Mouse (Mus musculus) hindbrain, embryonic 13.5 days (tissue): ENCODE measurements around the gene Armcx3. TPM values are rescaled to one million over a fixed set of nuclear protein-coding genes. Genes with fewer than 3 reads are reported as not detected.
A peak's percentile ranks its signal among the peaks of the same experiment; 100 is the strongest.
"Not testable (repeated sequence)": the region's sequence is repeated elsewhere in the genome, so short reads cannot be mapped to it uniquely, and the experiment has no call there.

ENCODE experiments used
- ATAC-seq: fragments of 200-750 bp; cut with Nextera tagmentation; 2 replicates; pipeline ENCODE4 v1.8.0; 2017; ENCODE audit warnings: moderate TSS enrichment; ENCODE audit not compliant: low FRiP score
- H3K27ac ChIP-seq: fragments of 300-500 bp; sonication (generic); 2 replicates; pipeline ENCODE4 v1.5.1; 2015; ENCODE audit warnings: inconsistent platforms, mild to moderate bottlenecking, moderate library complexity
- H3K27me3 ChIP-seq: fragments of 300-500 bp; sonication (generic); 2 replicates; pipeline ENCODE4 v1.6.1; 2015; ENCODE audit warnings: mild to moderate bottlenecking, inconsistent platforms
- H3K36me3 ChIP-seq: fragments of 300-500 bp; sonication (generic); 2 replicates; pipeline ENCODE4 v1.6.1; 2015; ENCODE audit warnings: mild to moderate bottlenecking, inconsistent platforms
- H3K4me1 ChIP-seq: fragments of 300-500 bp; sonication (generic); replicated peaks from 2 replicates; pipeline ENCODE4 v1.6.1; 2015; ENCODE audit warnings: inconsistent platforms
- H3K4me2 ChIP-seq: fragments of 300-500 bp; sonication (generic); 2 replicates; pipeline ENCODE4 v1.6.1; 2015; ENCODE audit warnings: inconsistent platforms, mild to moderate bottlenecking, moderate library complexity
- H3K4me3 ChIP-seq: fragments of 300-500 bp; sonication (generic); 2 replicates; pipeline ENCODE4 v1.5.1; 2015; ENCODE audit warnings: mild to moderate bottlenecking, inconsistent platforms
- H3K9ac ChIP-seq: fragments of 300-500 bp; sonication (generic); 2 replicates; pipeline ENCODE4 v1.6.1; 2015; ENCODE audit warnings: mild to moderate bottlenecking, inconsistent platforms
- H3K9me3 ChIP-seq: fragments of 300-500 bp; sonication (generic); 2 replicates; pipeline ENCODE4 v1.6.1; 2016; ENCODE audit warnings: inconsistent platforms
- WGBS: fragments of 180-500 bp; shearing (Covaris S2); methylation state at CpG from one replicate; pipeline ENCODE4 v1.1.7; 2015; 5-methylcytosine and 5-hydroxymethylcytosine counted together
- microRNA-seq: library from miRNA; unstranded; fragments of <30 nt; microRNA quantifications from one replicate; pipeline ENCODE4, GENCODE M21; 2016
- polyA plus RNA-seq: library from polyadenylated mRNA; unstranded; fragments of >200 nt; fragmentation: Nextera tagmentation; extraction: Ambion mirVana; gene quantifications from 2 replicates; pipeline ENCODE4 v1.2.1, GENCODE M21; 2015

Gene Armcx3
- polyA plus RNA-seq, 1 experiment from 2014 or later: 74.6 TPM

- H3K9me3 ChIP-seq: no peaks in the 10 kb centered on the region
- no peaks in the 10 kb centered on the region for H3K36me3 ChIP-seq
- no peak for ATAC-seq
- H3K4me3 ChIP-seq: no peak overlapping the region
- peaks cover 28% of the 10 kb centered on the region for H3K27me3 ChIP-seq
- peaks cover 10% of the 10 kb centered on the region for H3K4me1 ChIP-seq
- no peak overlapping the region for H3K4me2 ChIP-seq
- 31% methylated on average over 4 of the region's 4 CpGs for WGBS
- no peak overlapping the region for H3K9ac ChIP-seq
- H3K27ac ChIP-seq: no peak overlapping the region
Measured at GRCm38 (mm10) chrX:134752584-134752983, 3.8 kb upstream of the Armcx3 start.

DNA sequence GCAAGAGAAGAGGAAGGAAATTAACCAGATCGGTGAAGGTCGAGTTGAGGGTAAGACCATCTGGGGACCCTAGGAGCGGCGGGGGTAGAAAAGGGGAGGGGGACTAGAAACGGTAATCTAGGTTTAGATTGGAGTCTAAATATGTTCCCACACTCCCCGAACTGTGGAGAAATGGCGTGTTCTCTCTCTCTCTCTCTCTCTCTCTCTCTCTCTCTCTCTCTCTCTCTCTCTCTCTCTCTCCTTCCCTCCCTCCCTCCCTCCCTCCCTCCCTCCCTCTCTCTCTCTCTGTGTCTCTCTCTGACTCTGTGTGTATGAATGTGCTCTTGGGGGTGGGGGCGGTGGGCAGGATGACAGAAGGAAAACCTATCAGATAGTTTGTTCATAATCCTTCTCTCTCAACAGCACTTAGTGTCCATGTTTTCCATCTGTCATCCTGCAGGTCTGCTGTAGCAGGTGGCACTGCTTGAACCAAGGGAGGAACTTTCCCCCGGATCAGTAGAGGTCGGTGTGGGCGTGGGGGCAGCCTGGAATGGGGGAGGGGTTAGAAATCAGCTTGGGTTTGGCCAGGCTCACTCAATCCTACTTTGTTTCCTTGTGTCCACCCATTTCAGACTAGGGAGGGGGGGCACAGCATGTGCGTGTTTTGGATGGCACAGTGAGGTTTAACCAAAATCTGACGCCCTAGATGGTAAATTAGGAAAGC, 1.0 kb downstream of the Armcx3 start:
- peak; percentile 53 for ATAC-seq
- 18% methylated on average over 12 of the region's 13 CpGs for WGBS
- Histone ChIP-seq H3K9ac (peak overlapping the region; percentile 76), H3K4me2 (peak overlapping the region; percentile 56), H3K9me3 (no peaks in the 10 kb centered on the region), H3K27ac (peak overlapping the region; percentile 77), H3K4me3 (peak overlapping the region; percentile 60), H3K4me1 (peaks cover 8% of the 10 kb centered on the region), H3K27me3 (peaks cover 18% of the 10 kb centered on the region), H3K36me3 (no peaks in the 10 kb centered on the region)

DNA sequence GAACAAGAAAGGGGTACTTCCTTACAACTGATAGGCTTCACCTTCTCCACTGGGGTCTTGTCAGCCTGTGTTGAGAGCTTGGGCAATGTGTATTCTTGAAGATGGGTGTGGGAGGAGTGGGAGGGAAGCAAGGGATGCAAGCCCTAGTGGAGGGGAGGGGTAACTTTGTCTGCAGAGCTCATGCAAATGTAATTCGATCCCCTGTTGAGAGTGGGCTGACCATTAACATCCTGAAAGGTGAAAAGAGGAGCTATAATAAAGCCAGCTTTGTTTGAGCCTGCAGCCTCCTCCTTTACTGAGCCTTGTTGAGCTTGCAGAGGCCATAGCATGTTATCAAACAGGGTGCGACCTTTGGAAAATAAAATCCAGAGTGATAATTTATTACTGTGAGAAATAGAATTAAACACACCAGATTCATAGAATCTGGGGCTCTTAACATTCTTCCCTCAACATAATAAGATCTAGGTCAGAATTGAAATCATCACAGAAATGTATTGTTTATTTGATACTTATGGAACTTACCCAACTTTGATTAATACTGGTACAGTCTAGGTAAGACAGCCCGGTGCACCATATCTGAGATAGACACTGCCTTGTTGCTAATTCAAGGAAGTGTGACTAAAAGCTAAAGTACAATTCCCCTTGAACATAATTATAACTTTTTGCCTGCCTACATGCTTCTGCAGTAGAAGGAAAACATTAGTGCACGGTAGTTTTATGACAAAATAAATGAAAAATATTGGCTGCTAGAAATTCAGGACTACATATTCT, 7.2 kb downstream of the Armcx3 start:
- H3K4me3 ChIP-seq, H3K4me1 ChIP-seq, H3K27me3 ChIP-seq, ATAC-seq, H3K27ac ChIP-seq, H3K36me3 ChIP-seq, H3K4me2 ChIP-seq, H3K9me3 ChIP-seq, H3K9ac ChIP-seq: not testable (repeated sequence)
- 44% methylated on average over 4 of the region's 4 CpGs for WGBS

DNA sequence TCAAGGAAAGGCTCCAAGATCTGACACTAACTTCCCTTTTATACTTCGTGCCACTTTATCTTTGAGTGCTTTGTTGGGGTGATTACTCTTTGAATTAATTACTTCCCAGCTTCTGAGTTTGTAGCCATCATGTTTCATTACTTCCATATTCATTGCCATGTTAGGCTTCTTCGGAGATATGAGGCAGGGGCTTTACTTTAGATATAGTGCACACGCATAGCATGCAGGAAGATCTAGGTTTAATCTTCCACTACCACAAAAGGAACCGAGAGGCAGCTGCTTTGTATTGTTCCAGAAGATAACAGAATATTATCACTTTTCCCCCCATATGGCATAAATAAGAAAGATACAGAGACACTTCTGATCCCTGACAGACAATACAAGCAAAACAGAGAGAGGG, 31.3 kb downstream of the Armcx3 start:
- Histone ChIP-seq H3K4me3 (no peak overlapping the region), H3K4me1 (no peaks in the 10 kb centered on the region), H3K4me2 (no peak overlapping the region), H3K27me3 (0 out of 2 replicates have a peak, but pooled peaks cover 3% of the 10 kb centered on the region), H3K9ac (no peak overlapping the region), H3K27ac (no peak overlapping the region), H3K9me3 (no peaks in the 10 kb centered on the region), H3K36me3 (no peaks in the 10 kb centered on the region)
- 89% methylated on average over 4 of the region's 4 CpGs for WGBS
- no peak for ATAC-seq

GRCm38 (mm10) chrX:134807833-134808754, 51.7 kb downstream of the Armcx3 start:
- Histone ChIP-seq H3K27ac (peak overlapping the region; percentile 93), H3K9me3 (no peaks in the 10 kb centered on the region), H3K9ac (peak overlapping the region; percentile 78), H3K36me3 (peaks cover 20% of the 10 kb centered on the region), H3K4me2 (peak overlapping the region; percentile 59), H3K4me3 (peak overlapping the region; percentile 61), H3K27me3 (peaks cover 22% of the 10 kb centered on the region; the same call in 1 of the 2 replicates), H3K4me1 (peaks cover 19% of the 10 kb centered on the region)
- WGBS: 19% methylated on average over 27 of the region's 28 CpGs
- ATAC-seq: peak; percentile 81

DNA sequence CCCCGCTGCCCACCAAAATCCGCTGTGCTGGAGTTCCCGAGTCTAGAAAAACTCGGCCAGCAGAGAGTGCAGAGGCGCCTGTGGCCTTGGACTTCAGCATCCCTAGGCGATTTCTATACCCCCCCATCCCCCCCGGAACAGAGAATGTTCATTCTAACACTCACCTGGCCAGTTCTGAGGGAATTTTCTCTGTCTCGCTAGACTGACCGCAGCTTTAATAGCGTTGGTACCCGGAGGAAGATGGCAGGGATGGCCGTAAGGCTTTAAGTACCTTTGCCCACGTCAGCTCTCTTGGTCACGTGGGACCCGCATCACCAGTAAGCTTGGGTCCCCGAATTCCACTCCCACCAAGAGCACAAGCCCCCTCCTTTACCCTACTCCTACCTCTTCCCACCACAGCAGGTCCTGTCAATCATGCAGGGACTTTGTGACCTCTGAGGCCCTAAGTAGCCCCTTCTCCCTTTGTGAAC, 52.4 kb downstream of the Armcx3 start, which contains the start of gene Armcx2:
Armcx2 (minus strand) TSS at position 467 of the 470 bp plus-strand sequence.
- H3K9ac ChIP-seq: peak within 1 kb of the TSS; percentile 78
- peaks cover 19% of the 10 kb centered on the region for H3K4me1 ChIP-seq
- peak within 1 kb of the TSS; percentile 59 for H3K4me2 ChIP-seq
- WGBS: 9% methylated on average over 16 of the region's 16 CpGs
- H3K36me3 ChIP-seq: peaks cover 20% of the 10 kb centered on the region
- peaks cover 22% of the 10 kb centered on the region; the same call in 1 of the 2 replicates for H3K27me3 ChIP-seq
- H3K4me3 ChIP-seq: peak within 1 kb of the TSS; percentile 61
- ATAC-seq: peak; percentile 90
- H3K27ac ChIP-seq: peak within 1 kb of the TSS; percentile 93
- no peaks in the 10 kb centered on the region for H3K9me3 ChIP-seq

Small RNA genes within 50 kb of the gene (microRNA-seq; reads per million reads assigned to microRNA genes)
- 0.93 reads per million for gene Mir7093

Other genes with a start within 250 kb of the Armcx3 start
- 45.1 and 46.5 TPM in 2 replicates for gene Timm8a1, start 214.7 kb upstream of the Armcx3 start, polyA plus RNA-seq
- gene Btk, start 173.0 kb upstream of the Armcx3 start, polyA plus RNA-seq: 0.63 and 1.1 TPM in 2 replicates
- gene Rpl36a, start 170.9 kb upstream of the Armcx3 start, polyA plus RNA-seq: 223 and 238 TPM in 2 replicates
- gene Gla, start 155.5 kb upstream of the Armcx3 start, polyA plus RNA-seq: 3.1 and 3.5 TPM in 2 replicates
- 170 TPM in 2 replicates for gene Hnrnph2, start 155.4 kb upstream of the Armcx3 start, polyA plus RNA-seq
- 6.2 and 7.6 TPM in 2 replicates for gene Armcx4, start 70.1 kb upstream of the Armcx3 start, polyA plus RNA-seq
- 84.5 and 85.5 TPM in 2 replicates for gene Armcx1, start 38.6 kb upstream of the Armcx3 start, polyA plus RNA-seq
- gene Armcx6, start 5.2 kb upstream of the Armcx3 start, polyA plus RNA-seq: 41.3 and 43.7 TPM in 2 replicates
- 93.7 and 98.9 TPM in 2 replicates for gene Armcx2, start 52.6 kb downstream of the Armcx3 start, polyA plus RNA-seq
- 0.22 and 0.38 TPM in 2 replicates for gene Nxf2, start 208.2 kb downstream of the Armcx3 start, polyA plus RNA-seq